Mouse (Mus musculus): ENCODE results near the gene Gsdma2. TPM values are rescaled to one million over a fixed set of nuclear protein-coding genes. Genes with fewer than 3 reads are reported as not detected.
A peak's percentile ranks its signal among the peaks of the same experiment; 100 is the strongest.
"Not testable (repeated sequence)": the region's sequence is repeated elsewhere in the genome, so short reads cannot be mapped to it uniquely, and the experiment has no call there.

Gsdma2 gene
- total RNA-seq, 4 experiments from 2014 or later = not detected

- DNase-seq (ENCODE audit: low spot score in 2 of 2) = no peak
Measured at GRCm38 (mm10) chr11:98664091-98664490, 17.5 kb downstream of the Gsdma2 start, which contains the start of gene Gsdma. TSS of gene Gsdma (plus strand) at chr11:98664351.

- DNase-seq (ENCODE audit: low spot score in 2 of 2) = no peak
Measured at GRCm38 (mm10) chr11:98668984-98669383, 22.4 kb downstream of the Gsdma2 start.

- DNase-seq (ENCODE audit: low spot score in 2 of 2) = no peak
Measured at GRCm38 (mm10) chr11:98671284-98671815, 24.8 kb downstream of the Gsdma2 start.

GRCm38 (mm10) chr11:98671857-98672256, 25.3 kb downstream of the Gsdma2 start:
- no peak for DNase-seq (ENCODE audit: low spot score in 2 of 2)

- DNase-seq (ENCODE audit: low spot score in 2 of 2) = no peak
Measured at GRCm38 (mm10) chr11:98672482-98672881, 25.9 kb downstream of the Gsdma2 start.

- not testable (repeated sequence) for DNase-seq (ENCODE audit: low spot score in 2 of 2)
Measured at GRCm38 (mm10) chr11:98673136-98673535, 26.6 kb downstream of the Gsdma2 start.

GRCm38 (mm10) chr11:98675829-98676363, 29.3 kb downstream of the Gsdma2 start:
- no peak for DNase-seq (ENCODE audit: low spot score in 2 of 2)

- DNase-seq (ENCODE audit: low spot score in 2 of 2) = no peak
Measured at GRCm38 (mm10) chr11:98680023-98680422, 33.5 kb downstream of the Gsdma2 start.

- DNase-seq (ENCODE audit: low spot score in 2 of 2) = not testable (repeated sequence)
Measured at GRCm38 (mm10) chr11:98680595-98680994, 34.0 kb downstream of the Gsdma2 start.

- DNase-seq (ENCODE audit: low spot score in 2 of 2) = no peak
Measured at GRCm38 (mm10) chr11:98681186-98681585, 34.6 kb downstream of the Gsdma2 start.

- peak; percentile 90 to 99 for DNase-seq (ENCODE audit: low spot score in 2 of 2)
Measured at GRCm38 (mm10) chr11:98681786-98682745, 35.5 kb downstream of the Gsdma2 start, which contains the start of gene Psmd3. TSS of gene Psmd3 (plus strand) at chr11:98682554.

- DNase-seq (ENCODE audit: low spot score in 2 of 2) = no peak
Measured at GRCm38 (mm10) chr11:98682811-98683210, 36.3 kb downstream of the Gsdma2 start.

- no peak for DNase-seq (ENCODE audit: low spot score in 2 of 2)
Measured at GRCm38 (mm10) chr11:98685642-98686041, 39.1 kb downstream of the Gsdma2 start.

- DNase-seq (ENCODE audit: low spot score in 2 of 2) = no peak
Measured at GRCm38 (mm10) chr11:98686976-98687375, 40.4 kb downstream of the Gsdma2 start.

- no peak for DNase-seq (ENCODE audit: low spot score in 2 of 2)
Measured at GRCm38 (mm10) chr11:98688009-98688408, 41.5 kb downstream of the Gsdma2 start.

- DNase-seq (ENCODE audit: low spot score in 2 of 2) = no peak
Measured at GRCm38 (mm10) chr11:98693201-98693600, 46.6 kb downstream of the Gsdma2 start.

- no peak for DNase-seq (ENCODE audit: low spot score in 2 of 2)
Measured at GRCm38 (mm10) chr11:98693746-98694145, 47.2 kb downstream of the Gsdma2 start.

- DNase-seq (ENCODE audit: low spot score in 2 of 2) = no peak
Measured at GRCm38 (mm10) chr11:98694301-98694700, 47.7 kb downstream of the Gsdma2 start.

GRCm38 (mm10) chr11:98695408-98695807, 48.8 kb downstream of the Gsdma2 start:
- no peak for DNase-seq (ENCODE audit: low spot score in 2 of 2)

GRCm38 (mm10) chr11:98696454-98697216, 50.1 kb downstream of the Gsdma2 start:
- no peak for DNase-seq (ENCODE audit: low spot score in 2 of 2)

- no peak for DNase-seq (ENCODE audit: low spot score in 2 of 2)
Measured at GRCm38 (mm10) chr11:98697225-98697624, 50.7 kb downstream of the Gsdma2 start.

All from left cerebral cortex, adult 8-10 months (tissue).